Mouse (Mus musculus) heart, adult 10 weeks (tissue): ENCODE results near the gene Gm3526. TPM values are rescaled to one million over a fixed set of nuclear protein-coding genes. Genes with fewer than 3 reads are reported as not detected.

Experiments
- polyA plus RNA-seq: library from polyadenylated mRNA; stranded (reverse); fragments of 350-450 nt; fragmentation: Illumina TruSeq; extraction: RNeasy Lipid Tissue Mini Kit (QIAGEN cat#74804); gene quantifications from one replicate; pipeline ENCODE4 v1.2.3, GENCODE M21; 2014; ENCODE audit warnings: low read depth, low replicate concordance

Gene Gm3526
- polyA plus RNA-seq, result not detected

GRCm38 (mm10) chr14:5260480-5260879 is at the start of gene Gm3526:
Gene Gm3526 (minus strand): TSS chr14:5260580.

Other genes starting within 250 kb of the Gm3526 start
- gene Gm3298, start 244.7 kb downstream of the Gm3526 start, polyA plus RNA-seq, result not detected
- not detected for gene 4930555G01Rik, start 210.0 kb downstream of the Gm3526 start, polyA plus RNA-seq
- gene Gm8281, start 189.5 kb downstream of the Gm3526 start, polyA plus RNA-seq, result 1.0 TPM
- gene Gm8279, start 129.1 kb downstream of the Gm3526 start, polyA plus RNA-seq, result not detected
- gene Gm3317, start 96.0 kb downstream of the Gm3526 start, polyA plus RNA-seq, result not detected
- not detected for gene Gm8271, start 74.8 kb downstream of the Gm3526 start, polyA plus RNA-seq
- gene Gm3542, start 74.3 kb upstream of the Gm3526 start, polyA plus RNA-seq, result not detected
- 0.31 TPM for gene Gm3500, start 128.5 kb upstream of the Gm3526 start, polyA plus RNA-seq
- gene Gm3194, start 194.9 kb upstream of the Gm3526 start, polyA plus RNA-seq, result not detected
- not detected for gene Gm8246, start 217.2 kb upstream of the Gm3526 start, polyA plus RNA-seq
- not detected for gene Gm3187, start 223.6 kb upstream of the Gm3526 start, polyA plus RNA-seq
- 0.65 TPM for gene Gm3488, start 241.1 kb upstream of the Gm3526 start, polyA plus RNA-seq